Mouse (Mus musculus) lung, postnatal 14 days (tissue): ENCODE measurements around the gene Gm9964.

Experiments used
- DNase-seq: peaks from one replicate; pipeline ENCODE4 v3.0.0; 2021

Gene Gm9964

GRCm38 (mm10) chr11:79253542-79254390, 42.9 kb downstream of the Gm9964 start:
- peak; percentile 69 for DNase-seq

GRCm38 (mm10) chr11:79252881-79253541, 43.7 kb downstream of the Gm9964 start:
- peak; percentile 15 for DNase-seq
